Mouse (Mus musculus) bone marrow, adult 2 months (tissue): ENCODE data around the gene Msrb3. TPM values are rescaled to one million over a fixed set of nuclear protein-coding genes. Genes with fewer than 3 reads are reported as not detected.

Source experiments
- H3K27ac ChIP-seq: fragments of 200-500 bp; 2 replicates; pipeline ENCODE4 v1.5.1; 2012; ENCODE audit warnings: low read depth, mild to moderate bottlenecking, control low read depth, inconsistent platforms, low read length; ENCODE audit not compliant: control insufficient read depth, poor library complexity, insufficient read depth
- H3K4me1 ChIP-seq: fragments of 200-500 bp; 2 replicates; pipeline ENCODE4 v1.6.1; 2011; ENCODE audit warnings: low read length; ENCODE audit not compliant: control insufficient read depth, insufficient read depth
- H3K4me3 ChIP-seq: fragments of 200-500 bp; replicated peaks from 2 replicates; pipeline ENCODE3; 2011; ENCODE audit warnings: mild to moderate bottlenecking, low read depth, low read length, control low read depth; ENCODE audit not compliant: control insufficient read depth
- CTCF ChIP-seq: fragments of 200-500 bp; IDR thresholded peaks from 2 replicates; pipeline ENCODE4 v1.5.1; 2011; ENCODE audit warnings: low read length, control low read depth; ENCODE audit not compliant: control insufficient read depth, insufficient read depth
- POLR2A ChIP-seq: fragments of 200-500 bp; IDR thresholded peaks from 2 replicates; pipeline ENCODE4 v1.6.1; 2011; ENCODE audit warnings: low read depth, mild to moderate bottlenecking, control low read depth, low read length, borderline replicate concordance; ENCODE audit not compliant: control insufficient read depth
- WGBS: fragments of 180-500 bp; shearing (Covaris S2); methylation state at CpG from one replicate; pipeline ENCODE4 v1.1.7; 2018; 5-methylcytosine and 5-hydroxymethylcytosine counted together
- polyA plus RNA-seq: library from polyadenylated mRNA; stranded (reverse); fragments of >200 nt; gene quantifications from 2 replicates; pipeline ENCODE4 v1.2.4, GENCODE M21; 2011; ENCODE audit warnings: low replicate concordance; ENCODE audit not compliant: missing spikeins, insufficient read depth, insufficient read length

Gene Msrb3
- polyA plus RNA-seq, 1 experiment: 3.7 TPM

- H3K4me1 ChIP-seq: no peaks in the 10 kb centered on the region
- H3K27ac ChIP-seq: no peak overlapping the region
- no peak overlapping the region for H3K4me3 ChIP-seq
- TF ChIP-seq POLR2A: no peak
- peak; percentile 55 for TF ChIP-seq CTCF
- WGBS: 76% methylated on average over 3 of the region's 3 CpGs
Observed at GRCm38 (mm10) chr10:120861194-120861593, 37.7 kb downstream of the Msrb3 start.

- 55% methylated on average over 13 of the region's 13 CpGs for WGBS
Observed at GRCm38 (mm10) chr10:120857531-120858001, 41.3 kb downstream of the Msrb3 start.

GRCm38 (mm10) chr10:120854329-120854728 is 44.6 kb downstream of the Msrb3 start:
- no peak overlapping the region for H3K27ac ChIP-seq
- 81% methylated on average over 10 of the region's 10 CpGs for WGBS
- TF ChIP-seq POLR2A (no peak), CTCF (no peak)
- H3K4me3 ChIP-seq: no peak overlapping the region
- H3K4me1 ChIP-seq: no peaks in the 10 kb centered on the region; the same call in 1 of the 2 replicates

More at GRCm38 (mm10) chr10:120857531-120858001, 41.3 kb downstream of the Msrb3 start:
- Histone ChIP-seq H3K27ac (0 out of 2 replicates have a peak overlapping the region, but pooled peaks have one; percentile 10), H3K4me1 (no peaks in the 10 kb centered on the region; the same call in 1 of the 2 replicates), H3K4me3 (peak overlapping the region; percentile 59)
- TF ChIP-seq POLR2A: no peak
- peak; percentile 55; the same call in 1 of the 2 replicates for TF ChIP-seq CTCF

- no peak for TF ChIP-seq POLR2A
- no peak for TF ChIP-seq CTCF
- H3K4me3 ChIP-seq: no peak overlapping the region
- H3K4me1 ChIP-seq: no peaks in the 10 kb centered on the region; the same call in 1 of the 2 replicates
- 82% methylated on average over 9 of the region's 9 CpGs for WGBS
- no peak overlapping the region for H3K27ac ChIP-seq
Observed at GRCm38 (mm10) chr10:120853816-120854215, 45.1 kb downstream of the Msrb3 start.

GRCm38 (mm10) chr10:120851196-120851781 is 47.6 kb downstream of the Msrb3 start:
- Histone ChIP-seq H3K4me3 (no peak overlapping the region), H3K4me1 (peaks cover 2% of the 10 kb centered on the region; the same call in 1 of the 2 replicates), H3K27ac (no peak overlapping the region)
- WGBS: 84% methylated on average over 9 of the region's 9 CpGs
- TF ChIP-seq CTCF (no peak), POLR2A (no peak)

GRCm38 (mm10) chr10:120850391-120851195 is 48.3 kb downstream of the Msrb3 start:
- no peak for TF ChIP-seq POLR2A
- TF ChIP-seq CTCF: no peak
- no peak overlapping the region for H3K4me3 ChIP-seq
- H3K4me1 ChIP-seq: peaks cover 2% of the 10 kb centered on the region; the same call in 1 of the 2 replicates
- 86% methylated on average over 24 of the region's 24 CpGs for WGBS
- no peak overlapping the region for H3K27ac ChIP-seq

GRCm38 (mm10) chr10:120848677-120849076 is 50.2 kb downstream of the Msrb3 start:
- WGBS: 39% methylated on average over 7 of the region's 7 CpGs
- peaks cover 2% of the 10 kb centered on the region; the same call in 1 of the 2 replicates for H3K4me1 ChIP-seq
- peak overlapping the region; percentile 64; the same call in 1 of the 2 replicates for H3K27ac ChIP-seq
- TF ChIP-seq CTCF (no peak), POLR2A (no peak)
- H3K4me3 ChIP-seq: no peak overlapping the region

- H3K4me1 ChIP-seq: peaks cover 2% of the 10 kb centered on the region; the same call in 1 of the 2 replicates
- TF ChIP-seq POLR2A (no peak), CTCF (no peak)
- peak overlapping the region; percentile 64; the same call in 1 of the 2 replicates for H3K27ac ChIP-seq
- H3K4me3 ChIP-seq: no peak overlapping the region
- 13% methylated on average over 4 of the region's 4 CpGs for WGBS
Observed at GRCm38 (mm10) chr10:120847785-120848184, 51.1 kb downstream of the Msrb3 start.
